Mouse (Mus musculus) limb, embryonic 15.5 days (tissue): ENCODE measurements at regions not wholly inside any gene's neighbourhood (a gene's known extent, or its start where the extent isn't known, plus 50 kb on each side); places are given as distances from the start of the nearest gene placed in this dataset.

Experiments
- ATAC-seq: fragments of 200-750 bp; cut with Nextera tagmentation; 2 replicates; pipeline ENCODE4 v1.8.0; 2017; ENCODE audit warnings: low read depth, moderate TSS enrichment; ENCODE audit not compliant: insufficient number of reproducible peaks, low FRiP score, low TSS enrichment
- H3K27ac ChIP-seq: fragments of 300-500 bp; sonication (generic); 2 replicates; pipeline ENCODE4 v1.5.1; 2015; ENCODE audit warnings: moderate library complexity, mild to moderate bottlenecking, inconsistent platforms
- H3K27me3 ChIP-seq: fragments of 300-500 bp; sonication (generic); 2 replicates; pipeline ENCODE4 v1.6.1; 2015; ENCODE audit warnings: inconsistent platforms
- H3K36me3 ChIP-seq: fragments of 300-500 bp; sonication (generic); 2 replicates; pipeline ENCODE4 v1.6.1; 2015; ENCODE audit warnings: inconsistent platforms
- H3K4me1 ChIP-seq: fragments of 300-500 bp; sonication (generic); 2 replicates; pipeline ENCODE4 v1.6.1; 2015; ENCODE audit warnings: inconsistent platforms
- H3K4me2 ChIP-seq: fragments of 300-500 bp; sonication (generic); 2 replicates; pipeline ENCODE4 v1.6.1; 2015; ENCODE audit warnings: mild to moderate bottlenecking, inconsistent platforms
- H3K4me3 ChIP-seq: fragments of 300-500 bp; sonication (generic); 2 replicates; pipeline ENCODE4 v1.5.1; 2015; ENCODE audit warnings: mild to moderate bottlenecking, inconsistent platforms
- H3K9ac ChIP-seq: fragments of 300-500 bp; sonication (generic); 2 replicates; pipeline ENCODE4 v1.6.1; 2015; ENCODE audit warnings: inconsistent platforms
- H3K9me3 ChIP-seq: fragments of 300-500 bp; sonication (generic); 2 replicates; pipeline ENCODE4 v1.6.1; 2016; ENCODE audit warnings: inconsistent platforms
- WGBS: fragments of 180-500 bp; shearing (Covaris S2); methylation state at CpG from one replicate; pipeline ENCODE4 v1.1.7; 2015; 5-methylcytosine and 5-hydroxymethylcytosine counted together

GRCm38 (mm10) chr12:8864830-8865229 lies 56.6 kb upstream of the Laptm4a start:
- Histone ChIP-seq H3K9ac (no peak overlapping the region), H3K36me3 (no peaks in the 10 kb centered on the region), H3K4me1 (peaks cover 11% of the 10 kb centered on the region), H3K27me3 (no peaks in the 10 kb centered on the region), H3K27ac (no peak overlapping the region), H3K9me3 (no peaks in the 10 kb centered on the region), H3K4me2 (no peak overlapping the region), H3K4me3 (no peak overlapping the region)
- WGBS: 50% methylated on average over 3 of the region's 3 CpGs
- ATAC-seq: no peak

DNA sequence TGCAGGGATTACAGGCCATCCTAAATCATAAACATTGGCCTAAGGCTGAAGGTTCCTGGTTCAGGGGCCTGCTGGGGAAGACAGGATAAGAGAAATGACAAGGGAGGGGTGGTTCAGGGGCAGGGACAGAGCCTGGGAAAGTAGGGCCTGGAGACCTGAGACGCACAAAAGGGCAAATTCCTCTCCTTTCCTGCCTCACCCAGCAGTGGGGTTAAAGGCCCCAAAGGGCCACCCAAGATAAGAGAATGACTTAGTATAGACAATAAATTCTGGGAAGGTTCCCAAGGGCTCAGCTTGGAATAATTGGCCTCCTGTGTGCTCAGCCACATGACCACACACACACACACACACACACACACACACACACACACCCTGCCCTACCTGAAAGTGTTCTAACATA lies 56.2 kb upstream of the Laptm4a start:
- no peaks in the 10 kb centered on the region for H3K36me3 ChIP-seq
- H3K4me3 ChIP-seq: no peak overlapping the region
- no peaks in the 10 kb centered on the region for H3K9me3 ChIP-seq
- no peak overlapping the region for H3K9ac ChIP-seq
- no peak for ATAC-seq
- no peak overlapping the region for H3K4me2 ChIP-seq
- no peak overlapping the region for H3K27ac ChIP-seq
- peaks cover 6% of the 10 kb centered on the region for H3K4me1 ChIP-seq
- no peaks in the 10 kb centered on the region for H3K27me3 ChIP-seq
- WGBS: 71% methylated on average over 1 of the region's 1 CpGs

- no peaks in the 10 kb centered on the region for H3K27me3 ChIP-seq
- ATAC-seq: no peak
- no peaks in the 10 kb centered on the region for H3K9me3 ChIP-seq
- WGBS: 32% methylated on average over 1 of the region's 1 CpGs
- no peak overlapping the region for H3K4me2 ChIP-seq
- no peak overlapping the region for H3K27ac ChIP-seq
- H3K9ac ChIP-seq: no peak overlapping the region
- H3K36me3 ChIP-seq: no peaks in the 10 kb centered on the region
- H3K4me3 ChIP-seq: no peak overlapping the region
- H3K4me1 ChIP-seq: no peaks in the 10 kb centered on the region
Measured at GRCm38 (mm10) chr12:8867104-8867503, 54.4 kb upstream of the Laptm4a start.

DNA sequence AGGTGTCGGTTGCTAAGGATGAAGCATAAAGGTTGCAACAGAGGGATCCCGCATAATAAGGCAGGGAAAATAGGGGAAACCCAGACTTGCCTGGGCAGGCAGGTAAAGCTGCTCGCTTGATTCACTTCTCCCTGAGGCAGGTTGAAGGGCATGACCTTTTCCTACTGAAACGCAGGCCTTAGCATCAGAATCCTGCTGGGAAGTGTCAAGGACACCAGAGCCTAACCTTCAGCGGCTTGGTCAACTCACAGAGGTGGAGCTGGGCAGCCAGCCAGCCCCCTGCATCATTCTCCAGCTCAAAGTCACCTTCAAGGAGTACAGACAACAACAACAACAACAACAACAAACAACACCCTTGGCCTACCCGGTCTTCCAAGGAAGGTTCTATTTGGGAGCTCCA lies 52.8 kb upstream of the Laptm4a start:
- 55% methylated on average over 6 of the region's 6 CpGs for WGBS
- Histone ChIP-seq H3K27ac (no peak overlapping the region), H3K9ac (no peak overlapping the region), H3K9me3 (no peaks in the 10 kb centered on the region), H3K4me2 (no peak overlapping the region), H3K36me3 (no peaks in the 10 kb centered on the region), H3K4me3 (no peak overlapping the region), H3K4me1 (no peaks in the 10 kb centered on the region), H3K27me3 (no peaks in the 10 kb centered on the region)
- no peak for ATAC-seq

GRCm38 (mm10) chr12:8869190-8869589 lies 52.3 kb upstream of the Laptm4a start:
- H3K4me2 ChIP-seq: no peak overlapping the region
- no peaks in the 10 kb centered on the region for H3K36me3 ChIP-seq
- H3K27me3 ChIP-seq: no peaks in the 10 kb centered on the region
- H3K9me3 ChIP-seq: no peaks in the 10 kb centered on the region
- WGBS: 24% methylated on average over 1 of the region's 1 CpGs
- no peak overlapping the region for H3K9ac ChIP-seq
- H3K27ac ChIP-seq: no peak overlapping the region
- no peaks in the 10 kb centered on the region for H3K4me1 ChIP-seq
- ATAC-seq: no peak
- no peak overlapping the region for H3K4me3 ChIP-seq
